Mouse (Mus musculus): ENCODE measurements at regions not wholly inside any gene's neighbourhood (a gene's known extent, or its start where the extent isn't known, plus 50 kb on each side); places are given as distances from the start of the nearest gene placed in this dataset.
"Not testable (repeated sequence)": the region's sequence is repeated elsewhere in the genome, so short reads cannot be mapped to it uniquely, and the experiment has no call there.

DNA sequence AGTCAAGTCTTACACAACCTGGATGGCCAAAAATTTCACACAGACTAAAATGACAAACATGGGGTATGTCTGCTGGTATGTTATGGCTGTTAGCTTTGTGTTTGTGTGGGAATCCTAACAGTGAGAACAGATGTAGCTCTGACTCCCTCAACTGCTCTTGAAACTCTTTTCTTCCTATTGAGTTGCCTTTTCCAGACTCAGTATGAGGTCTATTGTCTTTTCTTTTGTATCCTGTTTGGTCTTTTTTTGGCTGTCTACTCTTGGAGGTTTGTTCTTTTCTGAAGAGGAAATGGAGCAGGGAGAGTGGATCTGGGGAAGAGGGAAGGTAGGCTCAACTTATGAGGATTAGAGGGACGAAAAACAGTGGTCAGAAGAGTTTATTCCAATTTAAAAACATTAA lies 76.6 kb upstream of the Mettl4 start:
- not testable (repeated sequence) for TF ChIP-seq CTCF, POLR2A (IDR thresholded peaks at IDR 0.05; ENCODE audit: insufficient read depth, low read depth, low read length)
